Mouse (Mus musculus): Measurements from ENCODE around the gene Fam83g. TPM values are rescaled to one million over a fixed set of nuclear protein-coding genes. Genes with fewer than 3 reads are reported as not detected.

Gene Fam83g
- total and polyA plus RNA-seq, 3 experiments: 0.05 TPM; not detected in 2

GRCm38 (mm10) chr11:61675332-61675731 lies 8.6 kb upstream of the Fam83g start:
- H3K4me3 ChIP-seq (ENCODE audit: low read depth, low read length): no peak overlapping the region
- ATAC-seq (ENCODE audit: extremely low read depth, insufficient number of reproducible peaks, low FRiP score, poor library complexity, severe bottlenecking) (no peak), DNase-seq (ENCODE audit: low spot score) (no peak)
- H3K36me3 ChIP-seq (replicated peaks): peaks cover 11% of the 10 kb centered on the region
- H3K27me3 ChIP-seq (ENCODE audit: insufficient read depth, low read length): peaks cover 9% of the 10 kb centered on the region; the same call in 1 of the 2 replicates
- H3K4me1 ChIP-seq (ENCODE audit: insufficient read depth, low read depth, low read length): peaks cover 5% of the 10 kb centered on the region; the same call in 1 of the 2 replicates
- no peaks in the 10 kb centered on the region for H3K9me3 ChIP-seq (replicated peaks)
- no peak for TF ChIP-seq CTCF (IDR thresholded peaks at IDR 0.05; ENCODE audit: low read depth, low read length)
- no peak for TF ChIP-seq GATA1 (IDR thresholded peaks at IDR 0.05; ENCODE audit: borderline replicate concordance, low read length)
- no peak for TF ChIP-seq GATA2 (IDR thresholded peaks at IDR 0.05; ENCODE audit: borderline replicate concordance, low read depth, low read length)
- TF ChIP-seq POLR2AphosphoS5 (IDR thresholded peaks at IDR 0.05; ENCODE audit: insufficient replicate concordance, low read depth, low read length): no peak
- no peak for TF ChIP-seq TAL1 (conservative IDR thresholded peaks at IDR 0.05; ENCODE audit: low read depth, low read length)

DNA sequence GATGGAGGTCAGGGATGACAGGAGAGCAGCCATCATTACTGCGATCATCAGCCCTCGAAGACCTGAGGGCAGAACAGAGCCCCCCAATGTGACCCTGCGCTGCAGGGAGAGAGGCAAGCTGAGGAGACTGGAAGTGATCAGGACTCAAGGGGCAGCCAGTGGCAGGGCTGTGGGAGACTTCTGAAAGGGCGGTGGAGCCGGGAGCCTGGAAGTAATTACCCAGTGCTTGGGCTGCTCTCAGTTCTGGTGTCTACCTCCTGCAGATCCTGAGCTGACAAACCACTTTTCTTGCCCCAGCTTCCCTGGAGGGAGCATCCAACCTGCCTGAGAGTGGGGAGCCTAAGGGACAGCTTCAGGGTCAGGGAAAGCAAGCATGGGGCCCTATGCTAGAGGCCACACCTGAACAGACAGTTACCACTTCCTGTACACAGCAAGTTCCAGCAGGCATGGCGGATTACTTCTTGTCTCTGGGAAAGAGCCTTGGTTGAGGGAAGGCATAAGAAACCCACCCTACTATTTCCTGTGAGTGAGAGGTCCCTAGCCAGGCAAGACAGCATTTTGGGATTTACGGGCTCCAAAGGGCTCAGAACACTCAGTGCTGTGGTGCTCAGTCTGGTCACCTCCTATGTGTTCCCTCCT lies 7.6 kb upstream of the Fam83g start:
- H3K27me3 ChIP-seq (ENCODE audit: insufficient read depth, low read length): peaks cover 9% of the 10 kb centered on the region; the same call in 1 of the 2 replicates
- no peak overlapping the region for H3K4me3 ChIP-seq (ENCODE audit: low read depth, low read length)

GRCm38 (mm10) chr11:61677709-61678108 lies 6.2 kb upstream of the Fam83g start:
- Histone ChIP-seq H3K4me3 (ENCODE audit: low read depth, low read length) (no peak overlapping the region), H3K9me3 (replicated peaks) (no peaks in the 10 kb centered on the region), H3K4me1 (ENCODE audit: insufficient read depth, low read depth, low read length) (0 out of 2 replicates have a peak, but pooled peaks cover 3% of the 10 kb centered on the region), H3K27me3 (ENCODE audit: insufficient read depth, low read length) (peaks cover 9% of the 10 kb centered on the region; the same call in 1 of the 2 replicates), H3K36me3 (replicated peaks) (no peaks in the 10 kb centered on the region)
- DNase-seq (ENCODE audit: low spot score) (no peak), ATAC-seq (ENCODE audit: extremely low read depth, insufficient number of reproducible peaks, low FRiP score, poor library complexity, severe bottlenecking) (no peak)
- TF ChIP-seq GATA1 (IDR thresholded peaks at IDR 0.05; ENCODE audit: borderline replicate concordance, low read length): no peak
- TF ChIP-seq POLR2AphosphoS5 (IDR thresholded peaks at IDR 0.05; ENCODE audit: insufficient replicate concordance, low read depth, low read length): no peak
- no peak for TF ChIP-seq TAL1 (conservative IDR thresholded peaks at IDR 0.05; ENCODE audit: low read depth, low read length)
- no peak for TF ChIP-seq GATA2 (IDR thresholded peaks at IDR 0.05; ENCODE audit: borderline replicate concordance, low read depth, low read length)
- no peak for TF ChIP-seq CTCF (IDR thresholded peaks at IDR 0.05; ENCODE audit: low read depth, low read length)

More for the DNA sequence above, 7.6 kb upstream of the Fam83g start:
- H3K9me3 ChIP-seq (replicated peaks): no peaks in the 10 kb centered on the region
- 0 out of 2 replicates have a peak, but pooled peaks cover 3% of the 10 kb centered on the region for H3K4me1 ChIP-seq (ENCODE audit: insufficient read depth, low read depth, low read length)
- DNase-seq (ENCODE audit: low spot score): no peak
- H3K36me3 ChIP-seq (replicated peaks): peaks cover 9% of the 10 kb centered on the region
- no peak for TF ChIP-seq GATA2 (IDR thresholded peaks at IDR 0.05; ENCODE audit: borderline replicate concordance, low read depth, low read length)
- no peak for TF ChIP-seq GATA1 (IDR thresholded peaks at IDR 0.05; ENCODE audit: borderline replicate concordance, low read length)
- TF ChIP-seq TAL1 (conservative IDR thresholded peaks at IDR 0.05; ENCODE audit: low read depth, low read length): no peak
- no peak for TF ChIP-seq CTCF (IDR thresholded peaks at IDR 0.05; ENCODE audit: low read depth, low read length)
- no peak for TF ChIP-seq POLR2AphosphoS5 (IDR thresholded peaks at IDR 0.05; ENCODE audit: insufficient replicate concordance, low read depth, low read length)
- ATAC-seq (ENCODE audit: extremely low read depth, insufficient number of reproducible peaks, low FRiP score, poor library complexity, severe bottlenecking): no peak

DNA sequence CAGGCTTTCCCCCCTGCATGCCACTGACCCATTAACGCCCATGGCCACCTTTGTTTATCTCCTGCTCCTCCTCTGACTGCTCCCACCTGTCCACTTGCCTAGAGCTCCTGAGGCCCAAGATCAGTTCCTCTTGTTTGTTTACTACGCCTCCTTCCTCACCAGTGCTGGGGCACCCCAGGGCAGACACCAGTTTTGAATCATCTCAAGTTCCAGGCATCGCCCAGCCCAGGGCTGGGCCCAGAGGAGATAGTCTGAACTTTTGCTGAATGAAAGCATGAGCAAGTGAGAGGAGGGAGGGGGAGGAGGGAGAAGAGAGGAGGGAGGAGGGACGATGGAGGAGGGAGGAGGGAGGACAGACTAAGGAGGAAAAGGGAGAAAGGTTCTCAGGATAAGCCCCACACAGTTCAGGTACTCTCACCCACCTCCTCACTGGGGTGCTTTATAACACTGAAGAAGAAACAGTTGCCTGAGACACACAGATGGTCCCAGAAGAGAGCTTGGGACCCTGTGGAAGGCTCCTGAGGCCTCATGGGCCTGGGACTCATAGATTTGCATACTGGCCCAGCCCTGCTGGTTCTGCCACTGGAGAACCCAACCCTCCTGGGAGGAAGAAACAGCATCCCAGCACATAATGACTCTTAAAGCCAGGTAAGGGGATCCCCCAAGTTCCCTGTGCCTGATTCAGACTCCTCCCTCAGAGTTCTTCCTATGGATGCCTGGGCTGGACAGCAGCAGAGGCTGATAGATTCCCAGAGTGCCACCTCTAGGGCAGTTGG lies 4.6 kb upstream of the Fam83g start:
- H3K4me3 ChIP-seq (ENCODE audit: low read depth, low read length): no peak overlapping the region
- DNase-seq (ENCODE audit: low spot score): no peak
- TF ChIP-seq GATA2 (IDR thresholded peaks at IDR 0.05; ENCODE audit: borderline replicate concordance, low read depth, low read length) (no peak), POLR2AphosphoS5 (IDR thresholded peaks at IDR 0.05; ENCODE audit: insufficient replicate concordance, low read depth, low read length) (no peak), GATA1 (IDR thresholded peaks at IDR 0.05; ENCODE audit: borderline replicate concordance, low read length) (no peak), CTCF (IDR thresholded peaks at IDR 0.05; ENCODE audit: low read depth, low read length) (no peak), TAL1 (conservative IDR thresholded peaks at IDR 0.05; ENCODE audit: low read depth, low read length) (no peak)
- no peak for ATAC-seq (ENCODE audit: extremely low read depth, insufficient number of reproducible peaks, low FRiP score, poor library complexity, severe bottlenecking)
- H3K36me3 ChIP-seq (replicated peaks): no peaks in the 10 kb centered on the region
- H3K27me3 ChIP-seq (ENCODE audit: insufficient read depth, low read length): peaks cover 16% of the 10 kb centered on the region; the same call in 1 of the 2 replicates
- peaks cover 10% of the 10 kb centered on the region; the same call in 1 of the 2 replicates for H3K4me1 ChIP-seq (ENCODE audit: insufficient read depth, low read depth, low read length)
- H3K9me3 ChIP-seq (replicated peaks): no peaks in the 10 kb centered on the region

- ATAC-seq (ENCODE audit: extremely low read depth, insufficient number of reproducible peaks, low FRiP score, poor library complexity, severe bottlenecking) (no peak), DNase-seq (ENCODE audit: low spot score) (no peak)
- H3K4me1 ChIP-seq (ENCODE audit: insufficient read depth, low read depth, low read length): peaks cover 12% of the 10 kb centered on the region
- H3K27me3 ChIP-seq (ENCODE audit: insufficient read depth, low read length): peaks cover 23% of the 10 kb centered on the region
- TF ChIP-seq TAL1 (conservative IDR thresholded peaks at IDR 0.05; ENCODE audit: low read depth, low read length): no peak
- TF ChIP-seq GATA2 (IDR thresholded peaks at IDR 0.05; ENCODE audit: borderline replicate concordance, low read depth, low read length): no peak
- no peak for TF ChIP-seq GATA1 (IDR thresholded peaks at IDR 0.05; ENCODE audit: borderline replicate concordance, low read length)
- no peak for TF ChIP-seq POLR2AphosphoS5 (IDR thresholded peaks at IDR 0.05; ENCODE audit: insufficient replicate concordance, low read depth, low read length)
- TF ChIP-seq CTCF (IDR thresholded peaks at IDR 0.05; ENCODE audit: low read depth, low read length): no peak
- H3K36me3 ChIP-seq (replicated peaks): no peaks in the 10 kb centered on the region
- no peak overlapping the region for H3K4me3 ChIP-seq (ENCODE audit: low read depth, low read length)
- H3K9me3 ChIP-seq (replicated peaks): no peaks in the 10 kb centered on the region
Observed at GRCm38 (mm10) chr11:61685119-61685725, 1.3 kb downstream of the Fam83g start.
